Mouse (Mus musculus) thymus, postnatal 4 days (tissue): ENCODE measurements around the gene Zfp746.
"Not testable (repeated sequence)": the region's sequence is repeated elsewhere in the genome, so short reads cannot be mapped to it uniquely, and the experiment has no call there.

ENCODE experiments used
- DNase-seq: peaks from one replicate; pipeline ENCODE4 v3.0.0; 2021

Gene Zfp746

GRCm38 (mm10) chr6:48086471-48086878 is at the start of gene Zfp746:
Gene Zfp746 (minus strand): TSS chr6:48086593.
- peak; percentile 99 for DNase-seq

- DNase-seq = not testable (repeated sequence)
These were observed 34.7 kb upstream of the Zfp746 start for GRCm38 (mm10) chr6:48121092-48121491.

GRCm38 (mm10) chr6:48116036-48116435 is 29.6 kb upstream of the Zfp746 start:
- no peak for DNase-seq

- DNase-seq = peak; percentile 32
These were observed 743 bp upstream of the Zfp746 start for GRCm38 (mm10) chr6:48086957-48087715.

- DNase-seq = peak; percentile 83
These were observed 630 bp downstream of the Zfp746 start for GRCm38 (mm10) chr6:48085521-48086404.

GRCm38 (mm10) chr6:48083733-48084191 is 2.6 kb downstream of the Zfp746 start:
- DNase-seq = no peak

- DNase-seq = no peak
These were observed 4.4 kb downstream of the Zfp746 start for GRCm38 (mm10) chr6:48081952-48082351.

- DNase-seq = no peak
These were observed 5.4 kb downstream of the Zfp746 start for GRCm38 (mm10) chr6:48081021-48081420.

GRCm38 (mm10) chr6:48073316-48073715 is 13.1 kb downstream of the Zfp746 start:
- peak; percentile 33 for DNase-seq

GRCm38 (mm10) chr6:48067492-48067891 is 18.9 kb downstream of the Zfp746 start:
- no peak for DNase-seq

- no peak for DNase-seq
These were observed 20.8 kb downstream of the Zfp746 start for GRCm38 (mm10) chr6:48065587-48066075.

- no peak for DNase-seq
These were observed 21.9 kb downstream of the Zfp746 start for GRCm38 (mm10) chr6:48064451-48064850.

GRCm38 (mm10) chr6:48063940-48064339 is 22.5 kb downstream of the Zfp746 start:
- DNase-seq = no peak

- DNase-seq = no peak
These were observed 25.5 kb downstream of the Zfp746 start for GRCm38 (mm10) chr6:48060895-48061294.

GRCm38 (mm10) chr6:48060421-48060820 is 26.0 kb downstream of the Zfp746 start:
- DNase-seq = no peak

- DNase-seq = no peak
These were observed 34.3 kb downstream of the Zfp746 start for GRCm38 (mm10) chr6:48052136-48052535.

GRCm38 (mm10) chr6:48051666-48052065 is 34.7 kb downstream of the Zfp746 start:
- DNase-seq = no peak

GRCm38 (mm10) chr6:48049273-48050065 is 36.9 kb downstream of the Zfp746 start:
- no peak for DNase-seq

- peak; percentile 87 for DNase-seq
These were observed 37.7 kb downstream of the Zfp746 start, which contains the start of gene Zfp777 for GRCm38 (mm10) chr6:48048426-48049272. Gene Zfp777 (minus strand): TSS chr6:48048911.

GRCm38 (mm10) chr6:48047450-48048351 is 38.7 kb downstream of the Zfp746 start:
- DNase-seq = peak; percentile 72

GRCm38 (mm10) chr6:48047114-48047449 is 39.3 kb downstream of the Zfp746 start:
- no peak for DNase-seq
